Mouse (Mus musculus) adrenal gland, postnatal 36 days (tissue): ENCODE results near the gene Gm20388. TPM values are rescaled to one million over a fixed set of nuclear protein-coding genes. Genes with fewer than 3 reads are reported as not detected.
A peak's percentile ranks its signal among the peaks of the same experiment; 100 is the strongest.

Source experiments
- DNase-seq, 2 experiments: peaks; one replicate each; pipeline ENCODE4 v3.0.0; 2021; ENCODE audit warnings: mixed read lengths in 1 of 2
- total RNA-seq, 2 experiments: library from RNA; stranded (reverse); gene quantifications; 2 replicates each; pipeline ENCODE4 v1.2.3; 2021

The Gm20388 gene
- total RNA-seq, 2 experiments from 2014 or later, result 2.4 to 7.4 TPM

DNA sequence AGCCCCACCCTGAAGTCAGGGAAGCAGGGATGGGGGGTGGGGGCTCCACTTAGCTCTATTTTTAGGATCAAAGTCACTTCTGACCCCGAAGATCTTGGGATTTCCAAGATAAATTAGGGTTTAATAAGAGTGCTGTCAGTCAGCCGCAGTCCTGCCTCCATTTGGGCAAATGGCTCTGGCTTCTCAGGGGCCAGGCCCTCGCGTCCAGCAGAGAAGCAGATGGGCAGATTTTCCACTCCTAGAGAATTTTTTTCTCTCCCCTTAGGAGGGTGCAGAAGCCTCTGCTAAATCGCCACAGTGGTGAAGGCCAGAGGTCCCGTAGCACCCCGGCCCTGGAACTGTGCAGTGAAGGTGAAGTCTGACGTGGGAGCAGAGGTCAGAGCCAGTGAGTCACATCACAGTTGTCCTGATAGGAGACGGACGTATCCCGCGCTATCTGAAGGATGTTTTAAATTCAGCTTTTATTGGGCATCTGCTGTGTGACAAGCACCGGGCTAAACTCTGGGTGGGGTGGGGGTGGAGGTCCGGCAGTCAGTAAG lies 1345.2 kb downstream of the Gm20388 start:
- DNase-seq, result peak; percentile 71 to 78

DNA sequence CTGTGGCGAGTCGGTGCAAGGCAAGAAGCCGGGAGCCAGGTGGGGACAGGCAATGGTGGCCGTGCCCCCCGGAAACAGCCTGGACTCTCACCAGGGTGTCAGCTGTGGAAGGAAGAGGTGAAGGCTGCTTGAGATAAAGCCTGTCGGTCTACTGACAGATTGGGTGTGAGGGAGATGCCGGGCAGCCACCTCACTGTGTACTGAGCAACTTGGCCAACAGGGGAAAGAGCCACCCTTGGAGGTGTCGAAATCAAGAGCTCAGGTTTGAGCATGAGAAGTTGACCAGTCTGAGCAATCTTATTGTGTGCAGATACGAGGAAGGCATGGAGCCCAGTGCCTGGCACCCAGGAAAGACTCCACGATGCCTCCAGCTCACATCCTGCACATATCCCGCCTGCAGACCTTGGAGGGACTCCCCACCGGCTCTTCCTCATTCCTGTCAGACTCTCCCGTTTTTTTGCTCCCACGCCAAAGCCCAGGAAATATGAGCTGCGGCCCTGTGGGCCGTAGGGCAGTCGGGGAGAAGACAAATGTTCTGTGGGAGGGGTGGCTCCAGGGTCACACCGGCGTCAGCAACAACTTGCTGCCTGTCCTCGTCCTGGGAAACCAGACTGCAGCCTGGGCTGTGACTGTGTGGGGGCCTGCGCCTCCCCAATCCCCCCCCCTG lies 1347.6 kb downstream of the Gm20388 start:
- peak; percentile 52 to 68 for DNase-seq

DNA sequence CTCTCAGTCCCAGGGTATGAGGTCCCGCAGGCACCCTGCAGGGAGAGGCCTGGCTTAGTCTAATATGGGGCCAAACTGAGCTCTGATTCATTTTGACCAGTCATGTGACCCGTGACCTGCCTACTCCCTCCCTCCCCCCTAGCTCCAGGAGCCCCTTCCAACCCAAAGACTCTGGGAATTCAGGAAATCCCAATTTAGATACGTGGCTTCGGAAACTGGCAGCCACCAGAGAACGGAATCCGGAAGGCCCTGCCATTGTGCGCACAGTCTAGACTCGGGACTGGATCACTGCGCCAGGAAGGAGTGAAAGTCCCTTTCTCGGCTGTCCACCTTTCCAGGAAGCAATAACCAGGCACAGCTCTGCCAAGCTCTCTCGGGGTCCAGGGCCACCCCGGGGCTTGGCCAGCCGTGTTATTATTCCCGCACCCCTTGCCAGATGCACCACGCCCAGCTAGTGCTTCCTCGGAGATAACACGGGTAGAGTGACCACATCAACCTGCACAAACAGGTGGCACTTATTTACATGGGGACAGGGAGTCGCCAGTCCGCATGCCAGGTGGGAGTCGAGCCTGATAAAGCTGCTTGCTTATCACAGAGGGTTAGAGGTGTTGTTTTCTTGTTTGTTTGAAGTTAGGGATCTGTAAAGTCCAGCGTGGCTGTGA lies 1352.2 kb downstream of the Gm20388 start:
- DNase-seq, result peak; percentile 46 to 62

DNA sequence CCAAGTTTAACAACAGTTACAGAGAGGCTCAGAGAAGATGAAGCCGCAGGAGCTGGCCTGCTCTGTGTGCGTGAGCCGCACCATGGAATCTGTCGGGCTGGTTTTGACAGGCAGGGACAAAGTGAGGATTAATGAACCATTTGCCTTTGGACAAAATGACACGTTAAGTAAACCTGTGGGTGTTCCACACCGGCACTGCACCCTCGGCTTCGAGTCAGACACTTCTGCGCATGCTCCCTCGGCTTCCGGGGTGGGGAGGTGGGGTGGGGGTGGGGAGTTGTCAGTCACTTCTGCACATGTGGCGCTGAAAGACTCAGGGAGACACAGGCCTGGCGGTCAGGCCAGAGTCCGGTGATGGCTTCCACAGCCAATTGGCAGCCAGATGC lies 1352.7 kb downstream of the Gm20388 start:
- DNase-seq, result no peak

DNA sequence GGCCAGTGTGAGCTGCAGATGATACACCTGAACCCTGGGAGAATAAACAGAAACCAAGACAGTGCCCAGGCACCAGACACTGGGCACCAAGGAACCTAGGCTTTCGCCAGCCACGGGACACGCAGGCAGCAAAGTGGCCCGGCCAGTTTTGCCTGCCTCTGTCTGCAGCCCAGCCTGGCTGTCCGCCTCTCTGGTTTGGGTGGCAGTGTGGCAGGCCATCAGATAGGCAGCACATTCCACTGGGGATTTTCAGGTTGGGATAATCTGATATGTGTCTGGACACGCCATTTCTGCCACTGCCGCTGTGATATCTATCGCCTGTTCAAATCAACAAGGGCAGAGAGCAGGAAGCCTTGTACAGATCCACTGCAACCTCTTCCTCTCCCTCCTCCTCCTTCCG lies 1353.6 kb downstream of the Gm20388 start:
- DNase-seq, result no peak

DNA sequence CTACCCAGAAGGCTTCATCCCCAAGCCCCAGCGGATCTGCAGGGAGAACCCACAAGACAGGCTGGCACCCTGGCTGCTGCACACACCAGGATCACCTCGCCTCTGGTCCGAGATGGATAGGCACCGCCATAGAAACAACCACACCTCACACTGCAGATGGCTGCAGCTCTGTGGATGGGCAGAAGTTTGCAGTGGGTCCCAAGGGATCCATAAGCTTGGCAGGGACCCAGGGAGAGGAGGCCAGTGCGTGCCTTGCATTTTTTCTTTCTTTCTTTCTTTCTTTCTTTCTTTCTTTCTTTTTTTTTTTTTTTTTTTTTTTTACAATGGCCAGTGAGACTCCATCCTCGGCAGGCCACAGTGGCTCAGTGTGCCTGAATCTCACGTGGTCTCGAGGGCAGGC lies 1360.9 kb downstream of the Gm20388 start:
- DNase-seq, result no peak

DNA sequence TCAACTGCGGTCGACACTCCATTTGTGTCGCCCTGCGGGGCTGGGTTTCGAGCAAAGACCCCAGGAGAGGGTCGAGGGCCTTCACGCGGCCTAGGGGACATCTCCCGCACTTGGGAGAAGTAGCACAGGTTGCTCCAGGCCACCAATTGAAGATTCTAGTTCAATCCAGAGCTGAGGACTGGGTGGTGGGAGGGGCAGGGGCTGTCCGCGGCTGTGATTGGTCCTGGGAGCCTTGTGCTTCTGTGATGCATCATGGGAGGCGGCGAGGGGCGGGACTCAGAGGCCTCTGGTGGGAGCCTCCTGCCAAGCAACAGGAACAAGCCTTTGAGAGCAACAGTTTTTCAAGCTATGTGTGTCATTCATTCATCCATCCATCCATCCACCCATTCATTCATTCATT lies 1362.6 kb downstream of the Gm20388 start:
- no peak for DNase-seq

DNA sequence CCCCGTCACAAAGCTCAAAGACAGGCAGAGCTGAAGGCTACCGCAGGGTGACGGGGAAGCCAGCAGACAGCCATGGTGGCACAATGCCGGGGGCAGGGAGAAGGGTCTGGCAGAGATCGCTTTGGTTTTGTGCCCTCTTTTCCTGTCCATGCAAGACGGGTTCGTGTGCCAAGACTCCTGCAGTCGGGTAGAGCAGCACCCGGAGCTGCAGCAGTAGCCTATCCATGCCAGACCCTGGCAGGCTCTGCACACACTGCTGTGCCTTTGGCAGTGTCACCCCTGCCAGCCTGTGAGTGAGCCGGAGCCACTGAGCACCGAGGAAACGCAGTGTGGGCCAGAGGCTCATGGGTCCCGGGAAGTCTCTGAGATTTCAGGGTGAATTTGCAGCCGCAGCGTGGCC lies 1363.0 kb downstream of the Gm20388 start:
- no peak for DNase-seq

DNA sequence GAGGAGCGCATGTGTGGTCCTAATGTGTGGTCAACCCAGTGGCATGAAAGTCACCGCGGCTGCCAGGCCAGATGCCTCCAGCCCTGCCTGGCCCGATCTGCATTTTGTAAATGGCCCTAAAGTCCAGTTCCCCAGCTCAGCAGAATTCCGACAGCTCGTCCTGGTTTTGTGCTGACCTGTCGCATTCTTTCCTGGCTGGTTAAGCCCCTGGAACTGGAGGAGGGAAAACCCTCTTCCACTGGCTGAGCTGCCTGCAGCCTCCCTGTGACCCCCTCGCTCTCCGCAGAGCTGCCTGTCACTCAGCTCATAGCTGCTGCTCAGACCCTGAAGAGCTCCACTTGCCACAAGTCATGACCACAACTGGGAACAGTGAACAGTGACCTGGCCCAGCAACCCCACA lies 1369.8 kb downstream of the Gm20388 start:
- DNase-seq, result no peak

DNA sequence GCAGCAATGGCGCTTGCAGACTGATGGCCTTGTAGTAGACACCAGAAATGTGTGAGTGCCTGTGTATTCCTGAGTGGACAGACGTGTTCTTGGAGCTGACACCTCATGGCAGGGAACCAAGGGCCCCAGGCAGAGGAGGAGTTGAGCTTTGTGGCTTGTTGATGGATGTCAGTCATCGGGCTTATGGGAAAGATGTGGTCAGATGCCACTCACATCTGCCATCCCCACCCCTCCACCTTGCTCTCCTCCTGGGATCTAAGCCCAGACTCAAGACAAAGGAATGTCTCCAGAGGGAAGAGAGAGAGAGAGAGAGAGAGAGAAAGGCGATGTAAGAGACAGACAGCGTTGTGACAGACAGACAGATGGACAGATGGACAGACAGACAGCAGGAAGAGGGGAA lies 1378.7 kb downstream of the Gm20388 start:
- DNase-seq, result no peak

DNA sequence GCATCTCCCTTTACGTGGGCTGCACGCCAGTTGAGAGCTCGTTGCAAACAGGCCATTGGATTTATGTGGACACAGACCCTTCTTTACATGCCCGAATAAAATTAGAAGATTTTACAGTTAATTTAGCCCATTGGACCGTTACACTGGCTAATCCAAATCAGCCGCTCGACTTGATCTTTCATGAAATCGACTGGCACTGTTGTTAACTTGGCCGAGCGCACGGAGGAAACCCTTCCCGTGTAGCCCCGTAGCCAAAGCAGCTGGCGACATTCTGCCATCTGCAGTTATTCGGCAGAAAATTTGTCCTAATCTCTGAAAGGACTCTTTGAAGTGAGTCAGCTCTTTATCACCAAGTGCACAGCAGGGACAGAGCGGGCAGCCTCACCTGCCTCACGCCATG lies 1379.9 kb downstream of the Gm20388 start:
- no peak for DNase-seq

DNA sequence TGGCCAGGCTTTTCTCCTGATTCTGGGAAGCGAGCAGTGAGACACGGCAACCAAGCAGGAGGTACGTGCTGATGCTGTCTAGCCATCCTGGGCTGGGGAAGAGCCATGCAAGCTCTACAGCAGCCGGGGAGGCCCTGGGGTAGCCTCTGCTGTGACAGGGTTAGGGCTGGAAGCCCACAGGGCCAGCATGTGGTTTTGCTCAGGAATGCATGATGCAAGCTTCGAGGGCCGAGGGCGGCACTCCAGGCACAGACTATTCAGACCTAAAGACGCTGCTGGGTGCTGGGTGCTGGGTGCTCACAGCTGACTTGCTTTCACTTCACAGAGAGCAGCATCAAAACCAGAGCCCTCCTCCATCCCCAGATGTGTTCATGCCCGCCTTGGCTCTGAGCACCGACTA lies 1382.8 kb downstream of the Gm20388 start:
- DNase-seq, result no peak

DNA sequence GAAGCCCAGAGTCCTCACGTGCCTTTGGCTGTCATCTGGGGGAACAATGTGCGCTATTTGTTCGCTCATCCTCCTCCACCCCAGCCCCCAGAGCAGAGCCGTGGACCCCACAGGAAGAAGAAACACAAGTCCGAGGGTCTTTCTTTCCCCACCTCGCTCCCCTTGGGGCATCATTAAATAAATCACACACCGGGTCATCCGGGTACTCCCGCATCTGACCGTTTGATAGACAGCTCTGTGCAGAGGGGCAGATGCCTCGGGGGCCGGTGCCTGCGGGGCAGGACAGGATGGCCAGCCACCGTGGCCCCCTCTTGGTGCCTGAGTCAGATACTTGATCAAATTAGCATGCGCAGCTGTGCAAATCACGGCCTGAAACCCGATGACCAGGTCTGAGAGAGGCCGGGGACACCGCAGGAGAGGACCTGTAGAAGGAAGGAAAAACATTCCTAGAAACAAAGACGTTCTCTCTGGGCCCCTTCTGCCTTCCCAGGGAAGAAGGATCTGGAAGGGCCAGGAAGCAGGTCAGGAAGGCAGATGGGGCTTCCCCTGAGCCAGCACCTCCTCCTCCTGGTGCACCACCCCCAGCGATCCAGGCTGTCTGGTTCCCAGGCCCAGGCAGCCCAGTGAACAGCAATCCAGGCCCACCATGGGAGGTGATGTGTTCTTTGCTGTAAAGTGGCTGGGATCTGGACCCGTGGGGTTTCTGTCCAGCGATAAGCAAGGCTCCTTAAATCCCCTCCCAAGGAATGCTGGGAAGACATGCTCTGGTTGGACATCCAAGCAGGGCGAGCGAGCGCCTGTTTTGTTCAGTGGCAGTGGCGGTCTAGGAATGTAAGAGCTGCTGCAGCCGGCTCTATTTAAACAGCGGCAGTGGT lies 1383.8 kb downstream of the Gm20388 start:
- no peak for DNase-seq

DNA sequence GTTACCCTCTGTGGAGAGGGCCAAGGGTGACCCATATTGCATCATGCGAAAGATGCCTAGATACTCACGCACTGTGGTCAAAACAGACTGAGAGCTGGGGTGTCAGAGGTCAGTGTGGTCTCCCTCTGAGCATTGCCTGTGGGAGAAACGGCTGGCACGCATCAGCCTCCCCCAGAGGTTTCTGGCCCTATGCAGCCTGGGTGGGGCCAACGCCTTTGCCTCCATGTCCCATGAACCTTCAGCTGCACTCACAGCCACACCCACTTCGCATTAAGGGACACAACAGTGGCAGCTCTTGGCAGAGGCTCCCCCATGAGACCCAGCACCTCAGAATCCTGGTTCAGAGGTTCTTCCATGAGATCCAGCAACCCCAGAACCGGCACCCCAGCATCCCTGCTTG lies 1385.4 kb downstream of the Gm20388 start:
- DNase-seq, result no peak

DNA sequence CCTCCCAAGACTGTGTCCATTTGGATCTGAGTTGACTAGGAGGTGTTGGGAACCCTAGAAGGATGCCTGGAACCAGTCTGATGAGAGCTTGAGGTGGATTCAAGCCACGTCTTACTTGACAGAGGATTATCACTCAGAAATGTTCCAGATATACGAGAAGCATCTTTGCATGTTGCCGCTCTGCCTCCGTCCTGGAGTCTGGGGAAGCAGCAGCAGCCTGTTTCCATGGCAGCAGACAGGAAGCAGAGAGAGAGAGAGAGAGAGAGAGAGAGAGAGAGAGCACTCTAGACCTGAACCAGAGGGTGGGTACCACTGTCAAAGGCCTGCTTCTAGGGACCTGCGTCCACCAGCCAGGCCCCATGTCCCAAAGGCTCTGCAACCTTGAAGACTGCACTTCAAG lies 1386.0 kb downstream of the Gm20388 start:
- DNase-seq, result no peak

DNA sequence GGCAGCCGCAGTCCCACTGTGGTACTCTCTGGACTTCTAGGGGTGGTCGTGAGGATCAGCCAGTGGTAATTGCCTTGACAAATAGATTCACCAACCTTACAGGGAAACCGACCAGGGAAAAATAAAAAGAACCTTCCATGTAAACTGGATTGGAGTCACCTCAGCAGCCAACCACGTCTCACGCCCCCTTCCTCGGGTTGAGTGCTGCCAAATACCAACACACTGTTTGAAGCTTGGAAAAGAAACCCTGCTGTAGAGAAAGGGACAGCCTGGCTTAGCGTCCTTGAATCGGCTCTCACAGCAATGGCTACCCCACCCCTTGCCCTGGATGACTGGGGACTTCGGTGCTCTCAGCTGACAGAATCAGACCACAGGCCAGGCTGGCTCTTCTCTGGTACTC lies 1386.7 kb downstream of the Gm20388 start:
- no peak for DNase-seq

DNA sequence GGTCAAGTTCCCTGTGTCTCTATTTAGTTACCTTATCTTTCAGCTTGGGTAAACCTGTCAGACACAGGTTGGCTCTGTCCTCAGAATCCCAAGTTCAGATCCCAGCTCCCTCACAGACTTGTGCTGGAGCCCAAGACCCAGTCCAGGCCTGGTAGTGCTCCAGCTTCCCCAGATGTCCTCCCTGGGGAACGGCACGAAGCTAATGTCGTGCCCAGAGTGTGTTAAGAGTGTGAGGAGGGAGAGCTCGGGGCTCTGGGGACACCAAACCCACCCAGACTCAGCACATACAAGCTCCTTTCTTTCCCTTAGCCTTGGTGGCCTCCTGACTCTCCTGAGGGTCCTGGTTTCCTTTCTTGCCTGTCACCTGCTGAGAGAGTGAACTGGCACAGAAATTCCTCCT lies 1389.4 kb downstream of the Gm20388 start:
- no peak for DNase-seq

DNA sequence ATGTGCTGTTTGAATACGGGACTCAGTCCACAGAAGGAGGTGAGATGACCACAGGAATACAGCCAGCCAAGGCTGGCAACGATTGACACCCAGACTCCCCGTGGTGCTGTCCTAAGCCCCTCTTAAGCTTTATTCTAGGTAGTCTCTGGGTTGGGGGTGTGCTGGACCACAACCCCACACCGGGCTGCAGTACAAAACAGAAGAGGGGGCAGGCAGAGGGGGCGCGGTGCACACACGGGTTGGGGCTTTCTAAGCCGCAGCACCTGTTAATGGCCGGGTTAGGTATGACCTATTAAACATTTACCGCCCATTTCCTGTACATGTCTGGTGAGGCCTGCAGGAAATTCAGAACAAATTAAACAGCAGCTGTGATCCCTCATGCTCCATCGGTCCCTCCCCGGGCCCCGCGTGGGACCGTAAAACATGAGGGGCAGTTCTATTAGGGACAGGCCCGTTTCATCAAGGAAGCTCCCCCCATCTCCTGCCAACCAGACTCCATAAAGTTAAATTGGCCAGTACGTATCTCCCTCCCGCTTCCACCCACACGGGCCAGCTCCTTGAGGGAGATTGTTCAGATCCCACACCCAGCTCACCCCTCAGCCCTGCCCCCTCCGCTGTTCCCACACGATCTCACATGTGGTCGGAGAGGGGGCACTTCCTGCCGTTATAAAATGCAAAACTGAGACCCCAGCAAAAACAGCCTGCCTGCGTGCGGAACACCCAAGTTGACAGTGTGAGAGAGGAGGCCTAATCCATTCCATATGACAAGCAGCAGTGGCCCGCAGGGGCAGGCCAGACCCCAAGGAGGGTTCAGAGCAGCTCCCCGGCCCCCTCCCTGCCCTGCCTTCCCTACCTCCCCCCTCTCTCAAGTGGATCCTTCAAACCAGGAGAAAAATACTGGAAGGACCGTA lies 1390.1 kb downstream of the Gm20388 start:
- DNase-seq, result no peak

DNA sequence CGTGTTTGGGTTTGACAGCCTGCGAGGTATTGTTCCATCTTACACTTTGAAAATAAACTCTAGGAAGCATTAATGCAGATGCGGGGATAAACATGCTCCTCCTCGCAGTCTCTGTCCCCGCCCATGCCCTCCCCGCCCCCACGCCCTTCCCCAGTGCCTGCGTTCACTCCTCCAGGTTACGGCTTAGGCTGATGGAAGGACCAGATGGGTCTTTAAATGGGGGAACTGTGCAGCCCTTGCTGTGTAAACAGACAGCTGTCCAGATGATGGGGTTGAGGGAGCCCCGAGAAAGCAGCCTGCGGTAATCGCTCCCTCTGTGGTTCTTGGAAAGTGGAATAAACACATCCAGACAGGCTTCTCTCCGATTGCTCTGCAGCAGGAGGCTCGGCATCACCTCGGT lies 1390.8 kb downstream of the Gm20388 start:
- DNase-seq, result peak in 1 of 2 experiments; percentile 23

DNA sequence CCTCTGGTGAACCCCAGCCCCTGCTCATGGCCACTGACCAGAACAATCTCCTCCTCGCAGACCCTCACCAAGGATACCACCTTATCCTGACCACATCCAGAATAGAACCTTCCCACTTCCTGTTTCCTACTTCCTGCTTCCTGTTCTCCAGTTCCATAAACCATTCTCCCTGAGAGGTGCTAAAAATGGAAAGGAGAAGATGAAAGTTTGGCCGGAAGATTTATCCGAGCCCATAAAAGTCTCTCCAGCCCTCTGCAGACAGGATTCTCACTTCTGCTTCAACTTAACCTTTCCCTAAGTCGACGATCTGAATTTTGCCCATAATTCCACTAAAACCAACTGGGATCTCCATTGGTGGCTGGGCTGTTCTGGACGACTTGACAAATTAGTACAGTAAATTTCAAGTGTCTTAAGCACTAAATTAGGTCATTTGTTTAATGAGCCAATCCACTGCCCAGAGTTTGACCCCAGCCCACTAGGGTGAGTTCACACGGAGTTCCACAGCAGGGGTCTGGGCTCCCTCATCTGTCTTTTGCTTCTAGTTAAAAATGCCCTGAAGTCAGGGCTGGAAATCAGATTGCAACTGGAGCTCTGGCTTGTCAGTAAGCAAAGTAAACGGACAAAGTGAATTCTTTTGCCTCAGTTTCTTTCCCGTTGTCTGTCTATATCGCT lies 1391.5 kb downstream of the Gm20388 start:
- DNase-seq, result no peak

DNA sequence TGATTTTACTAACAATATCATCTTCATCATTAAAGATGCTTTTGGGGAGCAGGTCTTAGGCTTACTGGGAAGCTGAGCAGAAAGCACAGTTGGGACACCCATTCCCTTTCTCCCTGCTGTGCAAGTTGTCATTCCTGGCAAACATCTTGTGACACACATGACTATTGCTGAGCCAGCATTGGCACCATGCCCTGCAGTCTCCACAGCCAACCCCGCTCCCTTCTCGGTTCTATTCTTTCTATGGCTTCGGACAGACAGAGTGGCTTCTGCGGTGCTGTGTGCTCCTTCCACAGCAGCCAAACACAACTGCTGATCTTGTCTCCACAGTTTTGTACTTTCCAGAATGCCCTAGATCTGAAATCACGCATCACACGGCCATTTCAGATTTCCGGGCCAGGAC lies 1397.1 kb downstream of the Gm20388 start:
- peak; percentile 58 to 66 for DNase-seq
